Mouse (Mus musculus) embryo, embryonic 10.5 days (tissue): Measurements from ENCODE around the gene Tacr1.
"Not testable (repeated sequence)": the region's sequence is repeated elsewhere in the genome, so short reads cannot be mapped to it uniquely, and the experiment has no call there.

ENCODE experiments used
- DNase-seq: peaks from one replicate; pipeline ENCODE4 v3.0.0-alpha.2; 2015; ENCODE audit warnings: low spot score

Tacr1 gene

DNA sequence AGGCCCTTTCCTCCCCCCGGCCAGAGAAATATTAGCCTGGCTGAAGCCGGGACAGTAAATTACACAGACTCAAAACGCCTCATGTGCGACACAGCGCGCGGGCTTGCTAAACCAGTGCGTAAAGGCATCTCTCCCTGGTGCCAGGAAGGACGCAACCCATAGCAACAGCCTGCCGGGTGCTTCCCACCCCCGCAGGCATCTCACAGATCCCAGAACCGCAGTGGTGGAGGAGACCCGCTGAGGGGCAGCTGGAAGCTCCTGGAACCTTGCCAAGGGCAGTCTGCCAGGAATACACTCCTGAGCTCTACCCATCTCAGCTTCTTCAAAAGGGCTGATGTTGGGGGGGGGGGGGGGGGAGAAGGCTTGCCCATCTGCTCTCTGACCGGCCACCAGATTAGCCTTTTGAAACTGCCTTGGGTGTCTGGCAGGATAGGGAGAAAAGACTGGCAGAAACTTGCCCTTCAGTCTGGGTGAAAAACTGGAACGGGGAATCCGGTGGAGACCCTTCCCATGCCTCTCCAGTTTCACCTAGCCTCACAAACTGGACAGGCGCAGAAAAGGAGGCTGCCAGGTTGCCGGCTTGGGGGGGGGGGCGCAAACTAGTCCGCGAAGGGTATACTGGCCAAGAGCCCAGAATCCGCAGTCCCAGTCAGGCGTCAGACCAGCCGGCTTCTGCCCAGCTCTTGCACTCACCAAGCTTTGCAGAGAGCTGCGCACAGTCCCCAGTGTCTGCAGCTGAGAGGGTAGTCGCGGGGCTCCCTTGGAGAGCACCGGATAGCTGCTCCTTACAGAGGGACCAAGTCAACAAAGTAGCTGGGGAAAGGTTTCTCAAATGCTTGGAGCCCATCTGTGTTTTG lies at the start of gene Tacr1:
TSS of gene Tacr1 (plus strand) at position 740 of the 857 bp plus-strand sequence.
- peak; percentile 21 for DNase-seq

DNA sequence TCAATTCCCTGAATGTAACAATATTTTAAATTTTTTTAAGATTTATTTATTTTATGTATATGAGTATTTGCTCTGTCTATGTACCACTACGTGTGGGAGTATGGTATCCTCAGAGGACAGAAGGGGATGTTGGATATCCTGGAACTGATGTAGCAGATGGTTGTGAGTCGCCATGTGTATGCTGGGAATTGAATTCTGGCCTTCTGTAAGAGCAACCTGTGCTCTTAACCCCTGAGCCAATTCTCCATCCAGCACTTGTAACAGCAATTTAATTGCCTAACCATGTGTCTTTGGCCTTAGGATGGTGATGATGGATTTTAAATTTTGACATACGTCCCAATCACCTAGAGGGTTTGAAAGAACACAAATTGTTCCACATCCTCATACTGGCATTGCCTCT lies 26.0 kb upstream of the Tacr1 start:
- no peak for DNase-seq

DNA sequence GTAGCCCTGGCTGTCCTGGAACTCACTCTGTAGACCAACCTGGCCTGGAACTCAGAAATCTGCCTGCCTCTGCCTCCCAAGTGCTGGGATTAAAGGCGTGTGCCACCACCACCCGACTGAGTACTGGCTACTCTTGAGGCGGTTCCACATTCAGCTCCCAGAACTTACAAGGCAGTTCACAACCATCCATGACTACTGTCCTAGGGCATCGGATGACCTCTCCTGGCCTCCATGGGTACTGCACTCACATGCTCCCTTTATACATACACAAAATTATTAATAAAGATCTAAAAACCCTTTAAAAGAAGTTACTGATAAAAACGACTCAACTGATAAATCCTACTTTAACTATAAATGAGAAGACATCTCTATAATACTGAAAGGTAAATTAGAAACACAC lies 18.6 kb upstream of the Tacr1 start:
- DNase-seq: no peak

DNA sequence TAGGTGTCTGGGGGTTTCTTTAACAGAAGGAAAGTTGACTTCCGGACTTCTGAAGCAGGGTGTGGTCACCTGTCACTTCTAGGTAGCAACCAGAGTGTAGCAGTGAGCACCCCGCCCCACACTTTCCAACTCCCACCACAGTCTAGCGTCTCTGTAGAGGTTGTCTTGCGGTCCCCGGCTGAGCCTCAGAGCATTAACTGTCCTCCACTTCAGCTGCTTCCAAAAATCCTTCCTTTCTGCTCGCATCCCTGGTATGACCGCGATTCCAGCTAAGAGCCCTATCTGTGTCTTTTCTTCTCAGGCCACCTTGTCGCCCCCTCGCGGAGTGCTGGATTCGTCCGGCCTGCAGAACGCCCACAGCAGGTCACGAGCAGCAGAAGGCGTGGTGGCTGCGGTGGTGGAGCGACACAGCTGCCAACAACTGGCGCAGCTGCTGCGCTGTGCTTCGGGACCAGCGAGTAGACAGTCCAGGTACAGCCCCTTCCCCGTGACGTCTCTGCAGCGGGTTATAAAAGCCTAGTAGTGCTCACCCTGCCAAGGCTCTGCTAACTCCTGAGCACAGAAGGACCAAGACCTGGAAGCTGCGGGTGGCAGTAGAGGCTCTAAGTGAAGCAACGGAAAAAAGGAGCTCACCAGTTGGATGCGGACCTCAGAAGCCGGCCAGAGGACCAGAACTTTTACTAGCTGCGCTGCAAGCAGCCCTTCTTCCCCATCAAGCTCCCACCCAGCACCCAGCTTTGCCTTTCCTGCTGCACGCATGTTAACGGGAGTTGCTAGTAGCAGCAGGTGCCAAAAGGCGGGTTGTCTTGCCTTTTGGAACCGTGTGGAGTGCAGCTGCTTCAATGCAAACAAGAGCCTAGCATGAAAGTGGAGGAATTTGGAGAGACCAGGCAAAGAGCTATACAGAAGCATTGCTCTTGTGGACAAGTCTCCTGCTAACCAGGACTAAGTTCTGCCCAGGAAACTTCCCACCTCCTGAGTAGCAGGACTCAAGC lies 664 bp downstream of the Tacr1 start:
- peak; percentile 63 for DNase-seq

- no peak for DNase-seq
Observed at GRCm38 (mm10) chr6:82418367-82418766, 16.2 kb downstream of the Tacr1 start.

GRCm38 (mm10) chr6:82420222-82420621 lies 18.1 kb downstream of the Tacr1 start:
- no peak for DNase-seq

DNA sequence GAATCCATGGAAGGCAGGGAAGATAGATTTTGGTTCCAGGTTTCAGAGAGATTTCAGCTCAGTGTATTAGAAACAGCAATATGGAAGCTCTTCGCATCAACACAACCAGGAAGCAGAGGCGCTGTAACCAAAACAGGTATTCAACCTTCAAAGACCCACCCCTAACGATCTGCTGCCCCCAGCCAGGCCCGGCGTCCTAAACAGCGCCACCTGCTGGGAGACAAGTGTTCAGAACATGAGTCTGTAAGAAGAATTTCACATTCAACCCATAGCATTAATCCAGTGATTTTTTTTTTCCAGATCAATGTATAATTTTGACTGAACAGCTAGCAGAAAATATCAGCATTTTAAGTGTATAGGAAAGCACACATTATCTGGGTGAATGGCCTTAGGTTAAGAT lies 26.8 kb downstream of the Tacr1 start:
- DNase-seq: peak; percentile 6

- DNase-seq: no peak
Observed at GRCm38 (mm10) chr6:82429766-82430165, 27.6 kb downstream of the Tacr1 start.

DNA sequence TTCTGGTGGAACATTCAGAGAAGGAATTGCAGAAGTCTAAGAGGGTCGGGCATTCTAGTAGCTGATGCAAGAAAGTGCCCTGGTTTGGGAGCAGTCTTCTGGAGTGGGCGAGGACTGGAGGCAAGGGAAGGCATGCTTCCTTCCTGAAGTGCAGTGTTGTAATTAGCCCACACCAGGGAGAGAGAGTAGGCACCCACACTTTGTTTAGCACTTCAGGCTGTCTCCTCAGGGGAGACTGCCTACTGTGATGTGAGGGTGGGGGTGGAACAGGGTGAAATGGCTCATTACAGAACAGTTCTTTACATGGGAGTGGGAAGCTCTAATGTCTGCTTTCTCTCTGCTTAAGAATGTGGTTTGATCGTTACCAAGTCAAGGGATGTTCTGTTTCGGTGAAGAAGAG lies 35.0 kb downstream of the Tacr1 start:
- no peak for DNase-seq

GRCm38 (mm10) chr6:82452206-82453095 lies 50.3 kb downstream of the Tacr1 start:
- not testable (repeated sequence) for DNase-seq

DNA sequence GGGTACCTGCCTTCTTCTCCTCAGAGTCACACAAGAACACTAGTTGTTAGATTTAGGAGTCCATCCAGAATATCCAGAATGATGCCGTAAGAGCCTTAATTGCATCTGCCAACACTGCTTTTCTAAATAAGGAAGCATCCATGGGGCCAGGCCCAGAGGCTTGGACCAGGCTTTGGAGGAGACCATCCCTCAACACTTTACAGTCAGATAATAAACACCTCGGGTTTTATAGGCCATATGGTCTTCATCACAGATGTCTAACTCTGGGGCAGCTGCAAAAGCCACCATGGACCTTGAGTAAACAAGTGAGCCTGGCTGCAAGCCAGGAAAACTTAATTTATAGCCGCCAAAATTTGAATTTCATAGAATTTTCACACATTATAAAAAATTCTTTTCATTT lies 53.1 kb downstream of the Tacr1 start:
- peak; percentile 35 for DNase-seq

- DNase-seq: no peak
Observed at GRCm38 (mm10) chr6:82457163-82457763, 55.1 kb downstream of the Tacr1 start.

GRCm38 (mm10) chr6:82458762-82459389 lies 56.7 kb downstream of the Tacr1 start:
- DNase-seq: no peak

DNA sequence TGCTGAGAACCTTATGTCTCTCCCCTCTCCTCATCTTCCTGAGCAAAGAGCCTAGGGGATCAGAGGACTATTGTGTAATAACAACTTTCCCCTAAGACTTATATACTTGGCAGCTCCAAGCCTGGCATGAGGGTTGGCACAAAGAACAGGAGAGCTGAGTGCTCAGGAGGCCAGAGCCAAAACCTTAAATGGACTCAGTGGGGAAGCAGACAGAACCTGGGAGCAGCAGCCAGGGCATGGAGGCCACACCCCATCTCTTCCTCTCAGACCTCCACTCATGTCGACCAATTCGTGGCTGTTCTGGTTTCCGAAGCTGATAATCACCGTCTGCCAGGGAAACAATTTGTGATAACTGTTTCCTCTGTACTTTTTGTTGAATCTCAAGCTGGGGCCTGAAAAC lies 61.0 kb downstream of the Tacr1 start:
- DNase-seq: no peak

- no peak for DNase-seq
Observed at GRCm38 (mm10) chr6:82474477-82474876, 72.3 kb downstream of the Tacr1 start.

- no peak for DNase-seq
Observed at GRCm38 (mm10) chr6:82483842-82484241, 81.7 kb downstream of the Tacr1 start.

DNA sequence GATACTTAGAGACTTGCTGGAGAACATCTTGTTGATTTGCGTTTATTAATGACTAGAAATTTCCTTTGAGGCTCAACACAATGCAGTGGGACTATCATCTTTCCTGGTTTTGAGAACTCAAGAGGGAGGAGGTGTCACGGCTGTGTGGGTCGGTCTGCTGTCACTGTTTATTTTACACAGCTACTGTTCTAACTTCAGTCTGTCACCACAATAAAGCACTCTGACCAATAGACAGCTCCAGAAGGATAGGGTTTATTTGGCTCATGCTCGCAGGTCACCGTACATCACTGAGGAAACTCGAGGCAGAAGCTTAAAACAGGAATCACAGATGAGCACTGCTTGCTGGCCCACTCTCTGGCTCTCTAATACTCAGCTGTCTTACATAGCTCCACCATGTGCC lies 92.3 kb downstream of the Tacr1 start:
- DNase-seq: no peak

- no peak for DNase-seq
Observed at GRCm38 (mm10) chr6:82510843-82511416, 108.8 kb downstream of the Tacr1 start.

DNA sequence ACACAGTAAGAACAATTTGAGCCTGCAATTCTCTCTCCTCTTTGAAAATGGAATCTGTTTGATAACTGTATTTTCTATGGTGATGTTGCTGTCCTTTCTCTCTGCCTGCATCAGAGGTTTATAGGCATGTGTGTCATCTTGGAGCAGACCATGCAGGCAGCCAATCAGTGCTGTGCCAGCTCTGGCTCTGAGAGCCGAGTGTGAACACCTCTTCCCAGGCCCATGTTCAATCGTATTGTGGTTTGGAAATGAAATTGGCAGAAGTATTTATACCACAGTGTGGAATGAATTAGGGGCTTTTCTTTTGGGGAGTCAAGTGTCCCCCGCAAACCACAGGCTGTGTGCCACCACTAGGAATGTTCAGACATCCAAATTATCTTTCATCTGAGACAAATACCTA lies 117.5 kb downstream of the Tacr1 start:
- no peak for DNase-seq

- DNase-seq: no peak
Observed at GRCm38 (mm10) chr6:82522567-82522966, 120.4 kb downstream of the Tacr1 start.
